Mouse (Mus musculus) liver, adult 2 months (tissue): ENCODE results near the gene Arhgap45. TPM values are rescaled to one million over a fixed set of nuclear protein-coding genes. Genes with fewer than 3 reads are reported as not detected.

ENCODE experiments used
- DNase-seq: peaks from one replicate; pipeline ENCODE4 v3.0.0-alpha.2; 2011; ENCODE audit warnings: low read depth, low spot score; ENCODE audit errors: extremely low read depth
- H3K27ac ChIP-seq: fragments of 200-500 bp; replicated peaks from 2 replicates; pipeline ENCODE4 v1.5.1; 2012; ENCODE audit warnings: low read depth, mild to moderate bottlenecking, control low read depth, inconsistent platforms, low read length; ENCODE audit not compliant: insufficient read depth
- H3K27me3 ChIP-seq: fragments of 200-500 bp; 2 replicates; pipeline ENCODE4 v1.6.1; 2012; ENCODE audit warnings: mild to moderate bottlenecking, moderate library complexity, low read length, inconsistent platforms; ENCODE audit not compliant: control insufficient read depth, insufficient read depth
- H3K36me3 ChIP-seq: fragments of 200-500 bp; 2 replicates; pipeline ENCODE4 v1.6.1; 2012; ENCODE audit warnings: low read length, inconsistent platforms; ENCODE audit not compliant: control insufficient read depth, insufficient read depth
- H3K4me1 ChIP-seq: fragments of 200-500 bp; 2 replicates; pipeline ENCODE4 v1.6.1; 2011; ENCODE audit warnings: low read length; ENCODE audit not compliant: control insufficient read depth, insufficient read depth
- H3K4me3 ChIP-seq: fragments of 200-500 bp; 2 replicates; pipeline ENCODE4 v1.5.1; 2011; ENCODE audit warnings: low read depth, mild to moderate bottlenecking, control low read depth, low read length, moderate library complexity; ENCODE audit not compliant: insufficient read depth
- H3K79me2 ChIP-seq: fragments of 200-500 bp; 2 replicates; pipeline ENCODE4 v1.6.1; 2012; ENCODE audit warnings: inconsistent platforms, mild to moderate bottlenecking, low read length, moderate library complexity; ENCODE audit not compliant: control insufficient read depth, insufficient read depth
- H3K9ac ChIP-seq: fragments of 200-500 bp; 2 replicates; pipeline ENCODE4 v1.6.1; 2012; ENCODE audit warnings: low read depth, mild to moderate bottlenecking, control low read depth, inconsistent platforms, low read length
- CTCF ChIP-seq: fragments of 200-500 bp; IDR thresholded peaks from 2 replicates; pipeline ENCODE4 v1.5.1; 2011; ENCODE audit warnings: low read depth, low read length, control low read depth
- POLR2A ChIP-seq: fragments of 200-500 bp; IDR thresholded peaks from 2 replicates; pipeline ENCODE4 v1.6.1; 2011; ENCODE audit warnings: low read length, control low read depth; ENCODE audit not compliant: insufficient read depth; ENCODE audit errors: extremely low read depth
- WGBS: fragments of 180-500 bp; shearing (Covaris S2); methylation state at CpG from one replicate; pipeline ENCODE4 v1.1.7; 2018; 5-methylcytosine and 5-hydroxymethylcytosine counted together
- polyA plus RNA-seq: library from polyadenylated mRNA; depleted of rRNA; stranded (reverse); fragments of >200 nt; gene quantifications from 2 replicates; pipeline ENCODE4 v1.2.3, GENCODE M21; 2012
- total RNA-seq: library from RNA; depleted of rRNA; stranded (reverse); fragments of >200 nt; gene quantifications from 2 replicates; pipeline ENCODE4 v1.2.3, GENCODE M21; 2014

The Arhgap45 gene
- total and polyA plus RNA-seq, 2 experiments = 4.5 to 10.9 TPM

GRCm38 (mm10) chr10:80071516-80071900 is 55.1 kb downstream of the Arhgap45 start:
- no peak for DNase-seq
- Histone ChIP-seq H3K4me3 (no peak overlapping the region), H3K79me2 (peaks cover 3% of the 10 kb centered on the region; the same call in 1 of the 2 replicates), H3K27me3 (no peaks in the 10 kb centered on the region), H3K9ac (peak overlapping the region; percentile 44), H3K4me1 (peaks cover 44% of the 10 kb centered on the region), H3K27ac (peak overlapping the region; percentile 84), H3K36me3 (no peaks in the 10 kb centered on the region)
- TF ChIP-seq POLR2A (no peak), CTCF (no peak)
- 9% methylated on average over 3 of the region's 3 CpGs for WGBS

DNA sequence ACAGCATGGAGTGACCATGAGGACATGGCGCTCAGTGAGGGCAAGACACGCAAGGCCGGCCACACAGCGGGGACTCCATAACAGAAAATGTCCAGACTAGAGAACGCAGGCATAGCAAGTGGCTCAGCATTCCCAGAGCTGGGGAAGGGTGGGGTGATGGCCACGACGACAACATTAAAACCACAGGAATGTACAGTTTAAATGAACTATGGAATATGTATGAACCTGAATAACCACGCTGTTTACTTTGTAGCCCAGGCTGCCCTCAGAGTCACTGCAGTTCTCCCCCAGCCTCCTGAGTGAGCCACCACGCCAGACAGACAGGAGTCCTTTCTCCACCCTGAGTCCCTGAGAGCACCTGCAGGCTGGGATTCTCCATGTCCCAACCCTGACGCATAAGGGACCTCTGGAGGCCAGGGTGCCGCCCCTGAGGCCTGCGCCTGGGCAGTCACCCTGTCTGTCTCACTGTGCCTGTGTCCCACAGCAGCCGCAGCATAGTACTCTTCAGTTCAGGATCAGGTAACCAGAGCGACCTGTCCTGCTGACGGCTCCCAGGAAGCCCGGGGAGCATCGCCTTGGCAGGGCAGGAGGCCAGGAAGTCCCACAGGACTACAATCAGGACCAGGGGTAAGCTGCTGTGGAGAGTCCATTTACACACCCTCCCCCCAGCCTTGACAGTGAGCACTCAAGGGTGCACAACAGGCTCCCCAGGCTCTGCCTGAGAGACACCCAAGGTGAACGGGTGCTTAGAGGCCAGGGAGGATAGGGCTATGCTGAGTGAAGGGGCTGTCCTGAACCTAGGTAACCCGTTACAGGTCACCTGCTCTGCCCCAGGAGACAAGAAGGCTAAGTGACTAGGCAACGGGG is 56.4 kb downstream of the Arhgap45 start:
- peak overlapping the region; percentile 1; the same call in 1 of the 2 replicates for H3K9ac ChIP-seq
- H3K36me3 ChIP-seq = no peaks in the 10 kb centered on the region
- H3K79me2 ChIP-seq = peaks cover 3% of the 10 kb centered on the region; the same call in 1 of the 2 replicates
- 74% methylated on average over 20 of the region's 20 CpGs for WGBS
- H3K4me1 ChIP-seq = peaks cover 44% of the 10 kb centered on the region
- TF ChIP-seq CTCF (no peak), POLR2A (no peak)
- no peak overlapping the region for H3K4me3 ChIP-seq
- DNase-seq = no peak
- H3K27ac ChIP-seq = peak overlapping the region; percentile 84; the same call in 1 of the 2 replicates
- no peaks in the 10 kb centered on the region for H3K27me3 ChIP-seq

DNA sequence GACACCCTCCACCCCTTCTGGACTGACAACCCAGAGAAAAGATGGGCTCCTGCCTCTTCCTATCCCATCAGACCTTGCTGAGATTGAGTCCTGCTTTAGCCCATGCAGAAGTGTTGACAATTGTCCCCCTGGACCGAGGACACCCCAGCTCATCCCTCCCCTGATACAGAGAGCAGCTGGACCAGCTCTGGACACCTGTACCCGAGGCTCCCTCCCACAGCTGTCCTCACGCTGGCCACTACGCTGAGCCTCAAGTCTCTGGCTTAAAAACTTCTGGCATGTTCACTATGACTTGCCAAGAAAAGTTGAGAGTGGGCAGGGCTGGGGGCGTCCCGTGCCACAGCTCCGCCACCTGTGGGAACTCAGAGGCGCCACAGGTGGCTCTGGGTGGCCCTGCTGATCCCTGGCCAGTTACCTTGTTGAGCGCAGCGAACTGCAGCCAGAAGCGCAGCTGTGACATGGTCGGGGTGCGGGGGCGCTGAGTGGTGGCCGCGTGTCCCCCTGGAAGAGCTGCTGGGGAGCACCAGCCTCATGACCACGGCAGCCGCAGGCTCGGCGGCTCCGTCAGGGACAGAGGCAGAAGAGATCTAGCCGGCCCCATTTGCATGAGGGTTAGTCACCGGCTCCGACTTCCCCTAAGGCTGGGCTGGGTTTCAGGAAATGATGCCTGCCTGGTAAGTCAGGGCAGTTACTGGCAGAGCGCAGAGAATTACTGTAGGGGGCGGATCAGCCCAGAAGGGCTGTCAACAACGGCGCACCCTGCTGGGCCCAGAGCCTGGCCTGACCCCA is 58.6 kb downstream of the Arhgap45 start:
- WGBS = 64% methylated on average over 28 of the region's 28 CpGs
- Histone ChIP-seq H3K27me3 (no peaks in the 10 kb centered on the region), H3K4me3 (peak overlapping the region; percentile 67), H3K9ac (peak overlapping the region; percentile 78), H3K4me1 (peaks cover 37% of the 10 kb centered on the region), H3K27ac (peak overlapping the region; percentile 65), H3K79me2 (peaks cover 7% of the 10 kb centered on the region; the same call in 1 of the 2 replicates), H3K36me3 (peaks cover 4% of the 10 kb centered on the region; the same call in 1 of the 2 replicates)
- no peak for TF ChIP-seq POLR2A
- TF ChIP-seq CTCF = peak; percentile 40
- DNase-seq = no peak

GRCm38 (mm10) chr10:80075924-80076323 is 59.5 kb downstream of the Arhgap45 start:
- Histone ChIP-seq H3K27me3 (no peaks in the 10 kb centered on the region), H3K27ac (no peak overlapping the region), H3K9ac (no peak overlapping the region), H3K4me1 (peaks cover 30% of the 10 kb centered on the region), H3K4me3 (no peak overlapping the region), H3K79me2 (peaks cover 12% of the 10 kb centered on the region; the same call in 1 of the 2 replicates), H3K36me3 (peaks cover 12% of the 10 kb centered on the region; the same call in 1 of the 2 replicates)
- WGBS = 93% methylated on average over 1 of the region's 1 CpGs
- no peak for DNase-seq
- no peak for TF ChIP-seq CTCF
- no peak for TF ChIP-seq POLR2A

DNA sequence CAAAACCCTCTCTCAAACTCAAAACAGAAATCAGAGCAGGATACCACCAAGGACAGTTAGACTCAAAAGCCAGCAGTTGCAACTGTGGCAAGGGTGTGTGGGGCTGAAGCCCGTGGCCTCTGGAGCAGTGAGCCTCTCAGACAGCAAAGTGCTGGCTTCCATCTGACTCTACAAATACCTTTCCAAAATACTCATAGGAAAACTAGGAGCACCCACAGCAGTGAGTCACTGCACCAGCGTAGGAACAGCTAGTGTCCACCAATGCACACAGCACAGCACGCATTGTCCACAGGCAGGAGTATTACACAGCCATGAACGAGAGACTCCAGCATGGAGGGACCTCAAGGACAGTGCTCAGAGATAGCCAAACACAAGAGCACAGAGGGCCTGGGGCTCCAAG is 59.9 kb downstream of the Arhgap45 start:
- no peak for TF ChIP-seq CTCF
- no peak for TF ChIP-seq POLR2A
- H3K27ac ChIP-seq = no peak overlapping the region
- no peak overlapping the region for H3K4me3 ChIP-seq
- peaks cover 29% of the 10 kb centered on the region for H3K4me1 ChIP-seq
- 95% methylated on average over 4 of the region's 4 CpGs for WGBS
- no peak for DNase-seq
- peaks cover 13% of the 10 kb centered on the region; the same call in 1 of the 2 replicates for H3K36me3 ChIP-seq
- H3K9ac ChIP-seq = no peak overlapping the region
- H3K79me2 ChIP-seq = peaks cover 12% of the 10 kb centered on the region; the same call in 1 of the 2 replicates
- no peaks in the 10 kb centered on the region for H3K27me3 ChIP-seq
